Mouse (Mus musculus) heart, embryonic 10.5 days (tissue): ENCODE measurements around the gene Rmnd5b. TPM values are rescaled to one million over a fixed set of nuclear protein-coding genes. Genes with fewer than 3 reads are reported as not detected.
"Not testable (repeated sequence)": the region's sequence is repeated elsewhere in the genome, so short reads cannot be mapped to it uniquely, and the experiment has no call there.

Experiments
- DNase-seq: peaks from one replicate; pipeline ENCODE4 v3.0.0-alpha.2; 2017; ENCODE audit warnings: low spot score
- H3K27ac ChIP-seq: fragments of 300-500 bp; sonication (generic); 2 replicates; pipeline ENCODE4 v1.5.1; 2016; ENCODE audit warnings: mild to moderate bottlenecking
- H3K27me3 ChIP-seq: fragments of 300-500 bp; sonication (generic); 2 replicates; pipeline ENCODE4 v1.6.1; 2016; ENCODE audit warnings: mild to moderate bottlenecking; ENCODE audit not compliant: poor library complexity, insufficient read depth, severe bottlenecking
- H3K36me3 ChIP-seq: fragments of 300-500 bp; sonication (generic); 2 replicates; pipeline ENCODE4 v1.6.1; 2016; ENCODE audit warnings: mild to moderate bottlenecking, moderate library complexity
- H3K4me1 ChIP-seq: fragments of 300-500 bp; sonication (generic); 2 replicates; pipeline ENCODE4 v1.6.1; 2016; ENCODE audit warnings: mild to moderate bottlenecking
- H3K4me3 ChIP-seq: fragments of 300-500 bp; sonication (generic); 2 replicates; pipeline ENCODE4 v1.5.1; 2016; ENCODE audit warnings: mild to moderate bottlenecking, moderate library complexity
- H3K9me3 ChIP-seq: fragments of 300-500 bp; sonication (generic); 2 replicates; pipeline ENCODE4 v1.6.1; 2016; ENCODE audit warnings: mild to moderate bottlenecking, moderate library complexity
- WGBS: fragments of 180-500 bp; shearing (Covaris S2); methylation state at CpG from one replicate; pipeline ENCODE4 v1.1.7; 2016; 5-methylcytosine and 5-hydroxymethylcytosine counted together
- polyA plus RNA-seq: library from polyadenylated mRNA; unstranded; fragments of >200 nt; fragmentation: Nextera tagmentation; extraction: Ambion mirVana; gene quantifications from 2 replicates; pipeline ENCODE4 v1.2.1, GENCODE M21; 2016

The Rmnd5b gene
- polyA plus RNA-seq, 1 experiment from 2014 or later: 37.9 TPM

DNA sequence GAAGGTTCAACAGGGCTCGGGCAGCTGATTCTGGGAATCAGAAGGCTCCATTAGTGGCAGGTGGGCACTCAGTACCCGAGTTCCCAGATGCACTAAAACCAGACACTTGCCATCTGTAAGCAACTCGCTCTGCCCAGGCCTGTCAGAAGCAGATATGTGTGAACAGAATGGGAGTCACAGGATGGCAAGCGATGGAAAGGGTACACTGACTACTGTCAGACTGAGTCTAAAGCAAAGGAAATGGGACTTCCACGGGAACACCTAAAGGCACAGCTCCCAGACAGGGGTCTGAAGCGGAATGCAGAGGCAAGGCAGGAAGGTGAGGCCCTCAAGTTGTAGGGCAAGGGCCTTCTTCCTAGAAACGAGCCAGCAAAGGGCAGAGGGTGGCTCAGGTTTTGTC, 10.5 kb upstream of the Rmnd5b start:
- H3K27ac ChIP-seq: no peak overlapping the region
- peaks cover 29% of the 10 kb centered on the region for H3K27me3 ChIP-seq
- DNase-seq: no peak
- no peak overlapping the region for H3K4me3 ChIP-seq
- H3K9me3 ChIP-seq: no peaks in the 10 kb centered on the region
- WGBS: 80% methylated on average over 7 of the region's 7 CpGs
- H3K36me3 ChIP-seq: peaks cover 30% of the 10 kb centered on the region
- H3K4me1 ChIP-seq: peaks cover 62% of the 10 kb centered on the region

DNA sequence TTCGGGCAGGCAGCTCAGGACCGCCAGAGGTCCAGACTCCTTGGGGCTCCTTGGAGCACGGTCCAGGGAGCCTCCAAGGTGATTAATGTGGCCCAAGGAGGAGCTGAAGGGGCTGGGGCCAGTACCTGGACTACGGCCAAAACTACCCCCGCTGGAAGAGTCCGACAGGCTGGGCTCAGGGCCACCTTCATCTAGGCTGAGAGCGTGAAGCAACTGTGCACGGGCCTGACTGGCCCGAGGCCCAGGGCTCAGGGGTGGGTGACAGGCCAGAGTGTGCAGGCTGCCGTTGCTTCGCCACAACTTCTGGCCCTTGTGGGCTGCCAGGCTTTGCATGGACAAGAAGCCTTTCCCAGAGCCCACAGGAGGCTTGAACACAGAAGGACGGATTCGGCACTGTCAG, 9.6 kb upstream of the Rmnd5b start:
- Histone ChIP-seq H3K36me3 (peaks cover 30% of the 10 kb centered on the region), H3K27ac (no peak overlapping the region), H3K9me3 (no peaks in the 10 kb centered on the region), H3K4me3 (no peak overlapping the region), H3K27me3 (peaks cover 29% of the 10 kb centered on the region), H3K4me1 (peaks cover 52% of the 10 kb centered on the region)
- no peak for DNase-seq
- WGBS: 87% methylated on average over 13 of the region's 13 CpGs

DNA sequence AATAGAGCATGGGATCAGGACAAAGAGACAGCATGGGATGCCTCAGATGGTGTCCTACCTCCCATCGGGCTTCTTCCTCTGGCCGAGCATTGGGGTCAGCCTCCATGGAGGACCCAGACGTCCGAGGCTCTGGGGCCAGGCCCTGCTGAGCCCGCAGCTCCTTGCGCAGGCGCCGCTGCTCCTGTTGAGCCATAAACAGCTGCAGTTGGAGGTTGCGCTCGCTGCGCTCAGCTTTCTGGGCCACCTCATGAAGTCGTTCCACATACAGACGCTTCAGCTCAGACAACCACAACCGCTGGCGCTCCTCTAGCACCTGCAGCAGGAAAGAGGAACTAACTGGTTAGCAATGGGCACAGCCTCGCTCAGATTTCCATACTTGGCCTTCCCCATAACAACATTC, 8.5 kb upstream of the Rmnd5b start:
- no peak overlapping the region for H3K27ac ChIP-seq
- peaks cover 30% of the 10 kb centered on the region for H3K36me3 ChIP-seq
- WGBS: 72% methylated on average over 16 of the region's 16 CpGs
- peaks cover 29% of the 10 kb centered on the region for H3K27me3 ChIP-seq
- H3K9me3 ChIP-seq: no peaks in the 10 kb centered on the region
- DNase-seq: no peak
- H3K4me3 ChIP-seq: peak overlapping the region; percentile 23; the same call in 1 of the 2 replicates
- H3K4me1 ChIP-seq: peaks cover 41% of the 10 kb centered on the region

DNA sequence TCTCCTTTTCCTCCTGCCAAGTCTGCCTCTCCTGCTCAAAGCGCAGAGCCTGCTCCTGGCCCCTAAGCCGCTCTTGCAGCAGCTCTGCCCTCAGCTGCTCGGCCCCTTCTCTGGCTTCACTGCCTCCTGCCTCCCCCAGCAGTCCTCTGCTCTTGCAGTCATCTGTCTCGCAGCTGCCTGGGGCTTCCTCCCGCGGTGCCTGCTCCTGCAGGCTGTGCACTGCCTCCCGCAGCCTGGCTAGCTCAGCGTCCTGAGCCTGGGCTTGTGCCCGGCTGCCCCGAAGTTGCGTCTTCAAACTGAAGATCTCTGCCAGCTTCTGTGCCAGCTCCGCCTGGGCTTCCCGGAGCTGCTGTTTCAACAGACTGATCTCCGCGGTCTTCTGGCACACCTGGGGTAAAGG, 8.1 kb upstream of the Rmnd5b start:
- WGBS: 44% methylated on average over 15 of the region's 15 CpGs
- Histone ChIP-seq H3K36me3 (peaks cover 30% of the 10 kb centered on the region), H3K4me1 (peaks cover 37% of the 10 kb centered on the region), H3K4me3 (peak overlapping the region; percentile 23), H3K9me3 (no peaks in the 10 kb centered on the region), H3K27me3 (peaks cover 29% of the 10 kb centered on the region), H3K27ac (no peak overlapping the region)
- no peak for DNase-seq

DNA sequence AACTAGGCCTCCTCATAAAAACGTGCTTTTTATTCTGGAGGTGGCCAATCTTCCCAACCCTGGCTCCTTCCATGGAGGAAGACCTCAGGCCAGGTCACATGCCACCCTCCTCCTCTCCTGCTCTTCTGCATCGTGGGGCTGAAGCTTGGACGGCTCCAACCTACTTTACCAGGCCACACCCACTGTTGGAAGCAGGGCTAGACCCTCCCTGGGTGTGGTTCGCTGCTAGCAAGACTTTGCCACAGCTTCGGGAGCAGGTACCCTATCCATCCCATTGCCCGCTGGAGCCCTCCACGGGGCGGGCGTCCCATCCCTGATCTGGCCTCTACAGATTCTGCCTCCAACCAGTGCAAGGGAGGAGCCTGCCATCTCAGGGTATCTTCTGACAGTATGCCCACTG, 7.5 kb upstream of the Rmnd5b start:
- Histone ChIP-seq H3K27ac (no peak overlapping the region), H3K36me3 (peaks cover 30% of the 10 kb centered on the region), H3K27me3 (peaks cover 29% of the 10 kb centered on the region), H3K4me3 (peak overlapping the region; percentile 23), H3K9me3 (no peaks in the 10 kb centered on the region), H3K4me1 (peaks cover 32% of the 10 kb centered on the region)
- DNase-seq: no peak
- 56% methylated on average over 9 of the region's 9 CpGs for WGBS

DNA sequence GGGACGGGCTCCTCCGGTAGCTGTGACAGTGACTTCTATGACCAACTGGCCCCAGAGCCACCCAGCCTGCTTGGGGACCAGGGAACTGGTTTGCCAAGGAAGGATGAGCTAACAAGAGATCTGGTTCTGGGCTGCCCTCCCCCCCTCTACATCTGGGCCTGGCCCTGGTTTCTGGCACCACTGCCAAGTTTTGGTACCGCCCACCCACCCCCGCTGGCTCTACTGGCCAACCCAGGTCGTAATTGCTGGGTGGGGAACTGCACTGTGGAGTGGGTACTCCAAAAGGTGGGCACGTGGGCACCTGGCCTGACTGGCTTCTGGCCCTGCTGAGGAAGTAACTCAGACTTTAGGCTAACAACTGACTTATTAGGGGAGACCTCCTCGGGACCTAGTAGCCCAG, 5.1 kb upstream of the Rmnd5b start:
- no peak for DNase-seq
- 84% methylated on average over 7 of the region's 7 CpGs for WGBS
- peaks cover 29% of the 10 kb centered on the region for H3K27me3 ChIP-seq
- H3K4me1 ChIP-seq: peaks cover 27% of the 10 kb centered on the region
- peaks cover 29% of the 10 kb centered on the region for H3K36me3 ChIP-seq
- H3K27ac ChIP-seq: no peak overlapping the region
- no peaks in the 10 kb centered on the region for H3K9me3 ChIP-seq
- H3K4me3 ChIP-seq: no peak overlapping the region

DNA sequence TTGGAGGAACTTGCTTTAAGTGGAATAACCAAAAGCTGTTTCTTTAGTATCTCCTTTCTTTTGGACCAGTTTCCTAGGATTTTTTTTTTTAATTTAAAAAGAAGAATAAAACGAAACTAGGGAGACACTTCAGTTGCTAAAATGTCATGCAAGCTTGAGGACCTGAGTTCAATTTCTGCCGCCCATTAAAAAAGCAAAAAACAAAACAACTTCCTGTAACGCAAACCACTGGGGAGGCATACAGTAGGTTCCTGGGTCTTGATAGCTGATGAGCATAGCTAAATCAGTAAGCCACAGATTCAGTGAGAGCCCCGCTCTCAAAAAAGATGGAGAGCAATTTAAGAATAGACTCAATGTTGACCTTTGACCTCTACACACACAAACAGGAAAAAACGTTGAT, 2.8 kb upstream of the Rmnd5b start:
- H3K4me3 ChIP-seq: peak overlapping the region; percentile 45; the same call in 1 of the 2 replicates
- no peak overlapping the region for H3K27ac ChIP-seq
- 71% methylated on average over 5 of the region's 5 CpGs for WGBS

DNA sequence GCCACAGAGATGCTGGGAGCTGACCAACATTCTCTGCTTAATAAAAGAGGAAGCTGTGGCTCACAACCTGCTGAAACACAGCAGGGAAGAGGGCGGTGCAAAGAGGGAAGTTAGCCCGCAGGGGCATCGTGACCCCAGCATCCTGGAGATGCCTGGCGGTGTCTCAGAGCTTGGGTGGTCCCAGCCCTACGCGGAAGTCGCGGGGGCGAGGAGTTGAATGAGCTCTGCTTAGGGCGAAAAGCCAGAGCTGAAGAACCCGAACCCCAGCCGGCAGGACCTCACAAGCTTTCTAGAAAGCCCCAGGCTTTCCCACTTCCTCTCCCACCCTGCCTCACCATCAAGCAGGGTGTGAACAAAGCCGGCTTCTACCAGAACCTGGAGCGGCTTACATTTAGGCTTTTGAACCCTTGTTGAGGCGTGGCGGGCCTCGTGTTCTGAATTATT, 2.3 kb upstream of the Rmnd5b start:
- H3K36me3 ChIP-seq: peaks cover 7% of the 10 kb centered on the region; the same call in 1 of the 2 replicates
- H3K4me3 ChIP-seq: peak overlapping the region; percentile 45
- H3K27ac ChIP-seq: peak overlapping the region; percentile 80
- H3K4me1 ChIP-seq: peaks cover 29% of the 10 kb centered on the region
- WGBS: 5% methylated on average over 17 of the region's 17 CpGs
- peaks cover 5% of the 10 kb centered on the region; the same call in 1 of the 2 replicates for H3K27me3 ChIP-seq
- DNase-seq: no peak
- H3K9me3 ChIP-seq: no peaks in the 10 kb centered on the region

More for the DNA sequence above, 2.8 kb upstream of the Rmnd5b start:
- no peak for DNase-seq
- H3K4me1 ChIP-seq: peaks cover 33% of the 10 kb centered on the region
- H3K9me3 ChIP-seq: no peaks in the 10 kb centered on the region
- peaks cover 10% of the 10 kb centered on the region; the same call in 1 of the 2 replicates for H3K36me3 ChIP-seq
- peaks cover 9% of the 10 kb centered on the region for H3K27me3 ChIP-seq

DNA sequence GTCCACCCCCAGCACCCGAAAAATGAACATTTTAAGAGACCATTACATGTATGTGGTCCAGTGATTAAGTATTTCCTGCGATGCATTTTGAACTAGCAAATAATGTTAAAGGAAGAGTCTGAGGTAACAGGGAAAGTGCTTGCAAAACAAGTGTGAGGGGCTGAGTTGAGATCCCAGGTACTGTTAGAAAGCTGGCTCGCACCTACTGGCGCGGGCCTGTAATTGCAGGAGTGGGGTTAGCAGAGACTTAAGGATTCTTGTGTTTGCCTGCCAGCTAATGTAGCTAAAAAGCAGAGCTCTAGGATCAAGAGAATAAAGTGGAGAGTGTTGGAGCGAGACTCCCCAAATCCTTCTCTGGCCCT, 608 bp upstream of the Rmnd5b start:
- DNase-seq: peak; percentile 86

DNA sequence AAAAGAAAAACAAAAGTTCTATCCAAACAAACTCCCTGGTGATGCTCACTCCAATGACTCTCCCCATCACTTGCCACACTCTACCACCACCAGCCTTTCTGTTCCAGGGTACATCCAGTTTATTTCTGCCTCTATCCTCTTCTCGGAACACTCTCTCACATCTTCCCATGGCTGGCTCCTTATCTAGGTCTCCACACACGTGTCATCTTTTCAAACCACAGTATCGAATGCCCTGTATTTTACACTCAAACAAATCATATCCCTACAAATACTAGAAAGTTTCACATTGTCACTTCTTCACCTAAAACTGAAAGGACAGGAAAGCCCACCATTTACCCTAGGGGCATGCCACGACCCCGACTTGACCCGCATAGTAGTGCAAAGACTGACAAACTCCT, 570 bp downstream of the Rmnd5b start:
- 11% methylated on average over 6 of the region's 6 CpGs for WGBS
- Histone ChIP-seq H3K9me3 (no peaks in the 10 kb centered on the region), H3K4me3 (peak overlapping the region; percentile 94), H3K4me1 (peaks cover 27% of the 10 kb centered on the region), H3K27ac (peak overlapping the region; percentile 90), H3K36me3 (0 out of 2 replicates have a peak, but pooled peaks cover 7% of the 10 kb centered on the region), H3K27me3 (no peaks in the 10 kb centered on the region)
- DNase-seq: no peak

More for the DNA sequence above, 608 bp upstream of the Rmnd5b start:
- 0 out of 2 replicates have a peak, but pooled peaks cover 2% of the 10 kb centered on the region for H3K36me3 ChIP-seq
- H3K9me3 ChIP-seq: no peaks in the 10 kb centered on the region
- WGBS: 5% methylated on average over 6 of the region's 6 CpGs
- H3K27ac ChIP-seq: peak overlapping the region; percentile 90
- no peaks in the 10 kb centered on the region for H3K27me3 ChIP-seq
- peak overlapping the region; percentile 94 for H3K4me3 ChIP-seq
- peaks cover 27% of the 10 kb centered on the region for H3K4me1 ChIP-seq

DNA sequence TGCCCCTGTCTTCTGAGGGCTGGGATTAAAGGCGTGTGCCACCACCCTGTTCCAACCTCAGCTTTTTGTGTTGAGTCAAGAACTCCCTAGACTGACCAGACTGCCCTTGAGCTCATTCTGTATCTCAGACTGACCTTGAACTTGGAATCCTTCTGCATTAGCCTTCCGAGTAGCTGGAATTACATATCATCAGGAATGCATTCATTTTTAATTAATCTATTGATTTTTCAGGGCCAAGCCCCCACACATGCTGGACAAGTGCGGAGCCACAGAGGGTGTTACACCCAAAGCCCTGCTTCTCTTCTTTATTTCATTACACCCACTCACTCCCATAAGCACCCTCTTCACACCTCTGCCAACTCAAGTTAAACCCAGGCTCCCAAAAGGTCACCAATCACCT, 2.0 kb downstream of the Rmnd5b start:
- 88% methylated on average over 3 of the region's 3 CpGs for WGBS
- Histone ChIP-seq H3K27me3 (no peaks in the 10 kb centered on the region), H3K4me1 (peaks cover 27% of the 10 kb centered on the region), H3K27ac (no peak overlapping the region), H3K4me3 (no peak overlapping the region), H3K9me3 (no peaks in the 10 kb centered on the region), H3K36me3 (peaks cover 16% of the 10 kb centered on the region)
- no peak for DNase-seq

DNA sequence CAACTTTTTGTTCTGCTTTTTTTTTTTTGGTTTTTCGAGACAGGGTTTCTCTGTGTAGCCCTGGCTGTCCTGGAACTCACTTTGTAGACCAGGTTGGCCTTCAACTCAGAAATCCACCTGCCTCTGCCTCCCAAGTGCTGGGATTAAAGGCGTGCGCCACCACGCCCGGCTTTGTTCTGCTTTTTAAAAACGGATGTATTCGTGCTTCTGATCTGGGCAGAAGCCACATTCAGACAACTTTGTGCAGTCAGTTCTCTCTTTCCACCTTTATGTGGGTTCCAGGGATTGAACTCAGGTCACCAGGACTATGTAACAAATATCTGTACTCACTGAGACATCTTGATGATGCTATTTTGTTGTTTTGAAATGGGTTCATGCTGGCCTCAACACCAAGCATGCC, 2.5 kb downstream of the Rmnd5b start:
- H3K4me1 ChIP-seq: peaks cover 27% of the 10 kb centered on the region
- WGBS: 88% methylated on average over 7 of the region's 7 CpGs
- not testable (repeated sequence) for DNase-seq, H3K9me3 ChIP-seq, H3K27me3 ChIP-seq, H3K4me3 ChIP-seq, H3K27ac ChIP-seq
- peaks cover 19% of the 10 kb centered on the region for H3K36me3 ChIP-seq

DNA sequence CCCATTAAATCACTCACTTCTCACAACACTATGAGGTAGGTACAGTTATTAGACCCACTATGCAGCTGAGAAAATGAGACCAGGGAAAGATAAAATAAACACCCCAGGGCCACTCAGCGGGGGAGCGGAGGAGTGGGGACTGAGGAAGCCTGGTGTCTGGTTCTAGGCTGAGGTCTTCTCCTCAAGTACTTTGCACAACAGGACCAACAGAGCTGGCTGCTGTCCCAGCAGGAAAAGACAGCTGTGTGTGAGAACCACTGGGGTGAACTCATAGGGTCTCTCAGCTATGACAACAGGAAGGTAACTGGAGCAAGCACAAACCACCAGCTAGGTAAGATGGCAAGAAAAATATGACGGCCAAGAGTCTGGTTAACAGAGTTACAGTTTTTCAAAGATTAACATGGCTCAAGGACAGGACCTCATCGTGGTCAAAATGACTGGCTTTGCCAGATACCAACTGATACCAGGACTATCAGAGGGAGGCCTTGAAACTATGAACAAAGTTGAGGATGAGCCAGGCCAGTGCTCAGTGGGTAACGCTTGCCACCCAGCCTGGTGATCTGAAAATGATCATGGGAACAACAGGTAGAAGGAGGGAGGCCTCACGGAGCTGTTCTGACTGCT, 3.5 kb downstream of the Rmnd5b start:
- Histone ChIP-seq H3K9me3 (no peaks in the 10 kb centered on the region), H3K27ac (no peak overlapping the region), H3K4me1 (peaks cover 21% of the 10 kb centered on the region), H3K27me3 (no peaks in the 10 kb centered on the region), H3K4me3 (no peak overlapping the region), H3K36me3 (peaks cover 29% of the 10 kb centered on the region)
- 78% methylated on average over 6 of the region's 6 CpGs for WGBS
- no peak for DNase-seq
